Mouse (Mus musculus): ENCODE measurements around the gene Rgs18.

The Rgs18 gene

GRCm38 (mm10) chr1:144775331-144775730 lies at the start of gene Rgs18:
Gene Rgs18 (minus strand): TSS chr1:144775435.
- in situ Hi-C loops (cut with MboI, MseI): no loop called here

GRCm38 (mm10) chr1:144774394-144774793 lies 841 bp downstream of the Rgs18 start:
- in situ Hi-C loops (cut with MboI, MseI): no loop called here

GRCm38 (mm10) chr1:144766218-144766617 lies 9.0 kb downstream of the Rgs18 start:
- in situ Hi-C loops (cut with MboI, MseI): no loop called here

GRCm38 (mm10) chr1:144760792-144761191 lies 14.4 kb downstream of the Rgs18 start:
- in situ Hi-C loops (cut with MboI, MseI): no loop called here

GRCm38 (mm10) chr1:144750763-144751162 lies 24.5 kb downstream of the Rgs18 start:
- in situ Hi-C loops (cut with MboI, MseI): no loop called here

GRCm38 (mm10) chr1:144746182-144746581 lies 29.1 kb downstream of the Rgs18 start:
- in situ Hi-C loops (cut with MboI, MseI): no loop called here

- in situ Hi-C loops (cut with MboI, MseI): no loop called here
These were observed 37.5 kb downstream of the Rgs18 start for GRCm38 (mm10) chr1:144737739-144738138.

GRCm38 (mm10) chr1:144720736-144721135 lies 54.5 kb downstream of the Rgs18 start:
- in situ Hi-C loops (cut with MboI, MseI): no loop called here

DNA sequence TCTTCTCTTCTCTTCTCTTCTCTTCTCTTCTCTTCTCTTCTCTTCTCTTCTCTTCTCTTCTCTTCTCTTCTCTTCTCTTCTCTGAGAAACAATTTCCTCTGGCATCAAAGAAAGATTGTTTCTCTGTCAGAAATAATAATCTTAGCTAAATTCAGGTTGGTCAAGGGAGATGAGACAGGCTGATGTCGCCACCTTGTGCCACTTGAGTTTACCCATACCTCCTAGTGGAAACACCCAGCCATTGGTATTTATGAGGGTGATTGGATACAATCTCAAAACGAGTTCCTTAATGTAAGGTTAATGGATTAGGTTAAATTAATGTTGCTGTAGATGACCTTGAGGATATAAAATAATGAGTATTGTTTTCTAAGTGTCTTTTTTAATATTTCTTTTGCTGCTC lies 70.9 kb downstream of the Rgs18 start:
- in situ Hi-C loops (cut with MboI, MseI): no loop called here
